Mouse (Mus musculus): Measurements from ENCODE around the gene Ckmt2. TPM values are rescaled to one million over a fixed set of nuclear protein-coding genes. Genes with fewer than 3 reads are reported as not detected.

Ckmt2 gene
- total RNA-seq, 2 experiments from 2014 or later = not detected

DNA sequence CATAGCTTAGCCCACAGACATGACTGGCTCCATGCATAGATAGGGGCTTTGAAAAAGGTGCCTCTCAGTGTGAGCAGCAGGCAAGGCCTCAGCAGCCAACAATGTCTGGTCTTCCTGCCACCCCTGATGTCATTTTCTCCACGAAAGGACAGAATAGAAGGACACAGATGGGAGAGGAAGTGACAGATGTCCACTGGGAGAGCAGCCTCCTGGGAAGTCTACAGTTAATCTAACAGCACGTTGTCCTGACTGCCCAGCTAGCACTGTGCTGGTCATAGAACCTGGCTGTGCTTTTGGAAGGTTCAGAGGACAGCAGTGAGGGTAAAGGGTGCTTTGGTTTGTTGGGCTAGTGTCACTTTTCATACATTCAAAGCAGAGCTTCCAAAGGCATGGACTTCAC lies 1.1 kb downstream of the Ckmt2 start:
- intact Hi-C loops (cut with DNase I) = no loop called here
- DNase-seq (ENCODE audit: low spot score in 2 of 2) = no peak

GRCm38 (mm10) chr13:91874565-91874964 lies 2.1 kb downstream of the Ckmt2 start:
- peak; percentile 30 to 59 for DNase-seq (ENCODE audit: low spot score in 2 of 2)
- intact Hi-C loops (cut with DNase I) = no loop called here

- intact Hi-C loops (cut with DNase I) = no loop called here
Measured at GRCm38 (mm10) chr13:91873734-91874329, 2.9 kb downstream of the Ckmt2 start.

DNA sequence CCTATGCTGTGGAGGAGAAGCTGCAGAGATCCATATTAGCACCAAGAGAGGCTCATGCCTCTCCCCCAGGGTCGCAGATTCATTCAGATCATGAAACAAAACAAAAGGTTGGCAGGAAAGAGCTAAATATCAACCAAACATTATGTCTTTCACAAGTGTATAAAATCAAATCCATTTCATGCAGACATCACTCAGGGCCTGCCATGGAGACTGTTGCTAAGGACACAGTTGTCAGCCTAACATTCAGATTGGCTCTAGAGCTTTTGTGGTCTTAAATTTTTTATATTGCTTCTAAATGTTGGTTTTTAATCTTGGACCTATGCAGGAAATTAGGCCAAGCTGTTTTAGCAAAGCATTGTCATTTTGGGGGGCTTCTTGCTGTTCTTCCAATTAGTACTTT lies 8.1 kb downstream of the Ckmt2 start:
- intact Hi-C loops (cut with DNase I) = no loop called here

More at GRCm38 (mm10) chr13:91873734-91874329, 2.9 kb downstream of the Ckmt2 start:
- no peak for DNase-seq (ENCODE audit: low spot score in 2 of 2)

DNA sequence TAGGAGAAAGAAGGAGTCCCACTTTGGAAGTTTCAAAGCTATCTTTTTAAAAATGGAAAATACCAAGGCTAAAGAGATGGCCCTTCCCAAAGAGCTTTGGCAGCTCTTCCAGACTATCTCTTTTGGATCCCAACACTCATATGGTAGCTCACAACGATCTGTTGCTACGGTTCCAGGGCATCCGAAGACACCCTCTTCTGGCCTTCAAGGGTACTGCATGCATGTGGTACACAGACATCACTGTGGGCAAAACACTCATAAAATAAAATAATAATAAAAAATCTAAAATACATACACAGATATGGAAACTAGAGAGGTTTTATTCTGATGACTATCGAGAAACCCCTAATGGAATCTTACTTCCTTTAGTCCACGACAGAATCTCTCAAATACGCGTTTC lies 17.9 kb downstream of the Ckmt2 start:
- DNase-seq (ENCODE audit: low spot score in 2 of 2) = no peak
- intact Hi-C loops (cut with DNase I) = no loop called here

More for the DNA sequence above, 8.1 kb downstream of the Ckmt2 start:
- DNase-seq (ENCODE audit: low spot score in 2 of 2) = no peak

DNA sequence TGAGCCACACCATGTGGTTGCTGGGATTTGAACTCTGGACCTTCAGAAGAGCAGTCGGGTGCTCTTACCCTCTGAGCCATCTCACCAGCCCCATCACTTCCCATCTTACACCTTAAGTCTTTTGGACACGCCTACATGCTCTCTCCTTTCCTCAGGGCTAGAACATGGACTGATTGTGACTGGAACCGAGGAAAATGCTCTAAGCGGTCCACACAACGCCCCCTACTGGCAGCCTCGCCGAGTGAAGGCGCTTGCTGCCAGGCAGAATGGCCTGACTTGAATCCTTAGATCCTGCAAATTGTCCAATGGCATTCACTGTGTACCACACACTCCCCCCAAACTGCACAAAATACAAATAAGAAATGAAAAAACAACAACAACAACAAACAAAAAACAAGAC lies 19.3 kb downstream of the Ckmt2 start:
- intact Hi-C loops (cut with DNase I) = no loop called here
- no peak for DNase-seq (ENCODE audit: low spot score in 2 of 2)

DNA sequence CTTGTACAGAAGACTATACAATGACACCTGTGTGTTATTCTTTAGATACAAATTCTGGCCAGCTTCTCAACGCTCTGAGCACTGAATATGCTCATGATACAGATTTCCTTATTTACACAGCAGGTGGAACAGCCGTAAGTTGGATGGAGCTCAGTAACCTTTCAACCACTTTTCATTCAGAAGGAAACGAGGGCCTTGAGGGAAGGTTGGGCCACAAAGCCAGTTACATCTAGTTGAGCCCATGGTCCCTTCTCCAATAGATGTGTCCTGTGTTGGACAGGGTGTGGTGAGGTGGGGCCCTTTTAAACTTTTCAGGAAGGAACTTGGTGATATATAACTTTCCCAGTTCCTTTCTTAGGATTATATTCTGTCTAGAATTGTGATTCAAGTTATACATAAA lies 22.3 kb downstream of the Ckmt2 start:
- DNase-seq (ENCODE audit: low spot score in 2 of 2) = no peak
- intact Hi-C loops (cut with DNase I) = no loop called here

DNA sequence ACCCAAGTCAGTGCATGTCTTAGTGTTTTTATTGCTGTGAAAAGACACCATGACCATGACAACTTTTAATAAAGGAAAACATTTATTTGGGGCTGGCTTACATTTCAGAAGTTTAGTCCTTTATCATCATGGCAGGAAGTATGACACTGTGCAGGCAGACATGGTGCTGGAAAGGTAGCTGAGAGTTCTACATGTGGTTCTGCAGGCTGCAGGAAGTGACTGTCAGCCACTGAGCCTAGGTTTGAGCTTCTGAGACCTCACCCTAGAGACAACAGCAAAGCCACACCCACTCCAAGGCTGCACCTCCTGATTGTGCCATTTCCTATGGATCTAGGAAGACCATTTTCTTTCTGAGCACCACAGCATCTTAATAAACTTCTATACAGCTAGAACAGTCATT lies 48.8 kb downstream of the Ckmt2 start:
- intact Hi-C loops (cut with DNase I) = no loop called here
- no peak for DNase-seq (ENCODE audit: low spot score in 2 of 2)

DNA sequence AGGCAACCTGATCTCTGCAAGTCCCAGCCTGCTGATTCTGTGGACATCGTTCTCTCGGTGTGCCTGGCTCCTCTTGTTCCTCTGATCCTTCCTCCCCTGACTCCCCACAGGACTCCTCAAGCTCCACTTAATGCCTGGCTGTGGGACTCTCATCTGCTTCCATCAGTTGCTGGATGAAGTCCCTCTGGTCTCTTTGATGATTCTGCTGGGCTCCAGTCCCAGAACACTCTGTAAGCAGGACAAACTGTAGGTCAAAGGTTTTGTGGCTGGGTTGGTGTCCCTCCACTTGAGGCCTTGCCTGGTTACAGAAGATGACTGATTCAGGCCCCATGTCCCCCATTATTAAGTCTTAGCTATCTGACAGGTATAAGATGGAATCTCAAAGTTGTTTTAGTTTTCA lies 50.6 kb downstream of the Ckmt2 start:
- no peak for DNase-seq (ENCODE audit: low spot score in 2 of 2)
- intact Hi-C loops (cut with DNase I) = no loop called here

DNA sequence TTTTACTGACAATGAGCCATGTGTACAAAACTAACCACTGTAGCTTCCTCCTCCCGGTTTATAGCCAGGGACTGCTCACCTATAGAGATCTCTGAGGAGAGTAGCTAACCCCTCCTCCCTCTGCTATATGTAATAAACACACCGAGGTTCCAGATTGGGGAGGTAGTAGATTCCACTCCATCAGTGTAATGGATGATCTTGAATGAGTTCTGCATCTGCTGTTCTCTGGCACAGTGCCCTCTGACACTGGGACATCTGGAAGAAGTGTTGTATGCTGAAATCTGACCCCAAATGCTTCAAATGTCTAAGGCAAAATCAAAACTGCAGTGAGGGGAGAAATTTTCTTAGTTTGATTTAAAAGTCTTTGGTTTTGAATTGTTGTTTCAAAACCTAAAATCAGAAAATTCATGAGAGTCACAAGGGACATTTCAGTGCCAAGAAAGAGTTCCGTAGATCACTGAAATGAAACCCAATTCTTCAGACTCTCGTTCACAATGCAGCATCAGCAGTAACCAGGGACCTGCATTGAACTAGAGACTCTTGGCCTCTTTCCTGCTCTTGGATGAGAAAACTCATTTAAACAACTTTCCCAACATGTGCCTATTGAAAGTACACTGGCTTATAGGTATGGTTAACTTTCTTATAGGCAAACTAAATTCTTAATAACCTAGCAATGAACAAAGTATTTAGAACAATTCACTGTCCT lies 51.7 kb downstream of the Ckmt2 start:
- DNase-seq (ENCODE audit: low spot score in 2 of 2) = no peak
- intact Hi-C loops (cut with DNase I) = no loop called here

- no peak for DNase-seq (ENCODE audit: low spot score in 2 of 2)
- intact Hi-C loops (cut with DNase I) = no loop called here
Measured at GRCm38 (mm10) chr13:91823735-91824134, 53.0 kb downstream of the Ckmt2 start.

DNA sequence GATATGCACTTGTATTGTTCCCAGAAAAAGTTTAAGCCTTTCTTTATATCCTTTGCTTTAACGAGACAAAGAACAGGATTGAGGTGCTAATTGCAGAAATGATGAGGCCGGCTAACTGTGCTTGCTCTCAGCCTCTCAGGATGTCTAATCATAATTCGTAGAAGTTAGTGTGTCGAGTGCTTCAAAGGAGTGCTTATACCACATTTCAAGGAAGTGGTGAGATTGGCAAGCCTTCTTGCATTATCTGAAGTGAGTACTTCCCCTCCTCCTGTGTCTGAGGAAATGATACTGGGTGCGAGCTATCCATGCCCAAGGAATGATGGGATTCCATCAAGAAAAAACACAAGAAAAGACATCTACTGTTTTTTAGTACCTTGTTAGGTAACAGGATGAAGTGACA lies 62.0 kb downstream of the Ckmt2 start:
- intact Hi-C loops (cut with DNase I) = no loop called here
- no peak for DNase-seq (ENCODE audit: low spot score in 2 of 2)

DNA sequence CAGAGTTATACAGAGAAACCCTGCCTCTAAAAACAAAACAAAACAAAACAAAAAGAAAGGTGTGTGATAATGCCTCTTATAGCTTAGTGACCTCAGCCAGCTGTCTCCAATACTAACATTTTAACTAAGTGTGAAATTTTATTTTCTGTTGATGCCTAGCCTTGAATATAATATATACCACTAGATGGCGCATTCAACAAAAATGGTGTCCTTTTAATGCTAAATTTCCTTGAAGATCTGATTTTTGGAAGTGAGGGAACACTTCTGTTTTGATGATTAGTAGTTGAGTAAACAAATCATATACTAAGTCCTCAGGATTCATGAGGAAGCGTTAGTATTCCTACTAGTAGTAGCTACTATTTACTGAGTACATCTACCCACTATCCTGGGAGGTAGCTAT lies 67.2 kb downstream of the Ckmt2 start:
- intact Hi-C loops (cut with DNase I) = loop anchor here (5.0 kb wide), 1 partner anchor 528 kb away; no protein-coding TSS in a partner anchor
- no peak for DNase-seq (ENCODE audit: low spot score in 2 of 2)

DNA sequence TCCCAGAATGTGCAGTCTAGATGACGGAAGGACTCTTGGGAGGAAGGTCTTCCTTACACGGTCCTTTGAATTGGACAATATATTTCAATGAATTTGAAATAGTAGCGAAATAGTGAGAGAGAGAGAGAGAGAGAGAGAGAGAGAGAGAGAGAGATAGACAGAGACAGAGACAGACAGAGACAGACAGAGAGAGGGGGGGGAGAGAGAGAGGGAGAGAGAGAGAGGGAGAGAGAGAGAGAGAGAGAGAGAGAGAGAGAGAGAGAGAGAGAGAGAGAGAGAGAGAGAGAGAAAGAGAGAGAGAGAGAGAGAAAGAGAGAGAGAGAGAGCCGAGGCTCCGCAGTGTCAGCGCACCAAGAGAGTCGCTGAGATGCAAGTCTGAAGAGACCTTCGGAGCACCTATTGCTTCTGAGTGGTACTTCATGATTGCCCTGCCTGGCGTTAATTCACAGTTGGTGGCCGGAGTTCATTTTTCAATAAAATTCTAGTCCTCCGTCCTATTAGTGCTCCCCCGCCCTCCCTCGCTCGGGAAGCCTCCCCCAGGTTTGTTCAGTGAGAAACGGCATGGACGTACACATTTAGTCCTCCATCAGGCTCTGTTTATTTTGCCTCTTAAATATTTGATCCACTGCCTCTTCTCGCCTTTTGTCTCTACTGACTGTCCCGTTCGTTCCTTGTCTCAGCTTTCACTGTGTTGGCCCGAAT lies 68.7 kb downstream of the Ckmt2 start:
- DNase-seq (ENCODE audit: low spot score in 2 of 2) = peak in 1 of 2 experiments; percentile 15

GRCm38 (mm10) chr13:91807155-91807839 lies 69.4 kb downstream of the Ckmt2 start, which contains the start of gene Zcchc9:
Gene Zcchc9, minus strand, starts transcription at chr13:91807705.
- intact Hi-C loops (cut with DNase I) = loop anchor here (5.0 kb wide), 1 partner anchor 530 kb away; no protein-coding TSS in a partner anchor
- peak; percentile 90 to 92 for DNase-seq (ENCODE audit: low spot score in 2 of 2)

More for the DNA sequence above, 68.7 kb downstream of the Ckmt2 start:
- intact Hi-C loops (cut with DNase I) = loop anchor here (5.0 kb wide), 1 partner anchor 529 kb away; no protein-coding TSS in a partner anchor

Other genes starting within 250 kb of the Ckmt2 start
- gene Acot12, start 135.4 kb downstream of the Ckmt2 start, total RNA-seq (2021) = under 1 TPM in 1 of 2 experiments, not detected in 1; 0.34 TPM
- gene Zcchc9, start 69.2 kb downstream of the Ckmt2 start, total RNA-seq (2021) = 10 to 100 TPM; 12.8 to 20.2 TPM